Mouse (Mus musculus) T-cell, adult 2 months (primary cell): ENCODE data around the gene Gripap1.

Experiments used
- DNase-seq: peaks from one replicate; pipeline ENCODE4 v3.0.0; 2022; ENCODE audit warnings: low spot score

The Gripap1 gene

GRCm38 (mm10) chrX:7789542-7790136 lies at the start of gene Gripap1:
Gripap1 (plus strand) TSS chrX:7789765.
- peak; percentile 81 for DNase-seq

DNA sequence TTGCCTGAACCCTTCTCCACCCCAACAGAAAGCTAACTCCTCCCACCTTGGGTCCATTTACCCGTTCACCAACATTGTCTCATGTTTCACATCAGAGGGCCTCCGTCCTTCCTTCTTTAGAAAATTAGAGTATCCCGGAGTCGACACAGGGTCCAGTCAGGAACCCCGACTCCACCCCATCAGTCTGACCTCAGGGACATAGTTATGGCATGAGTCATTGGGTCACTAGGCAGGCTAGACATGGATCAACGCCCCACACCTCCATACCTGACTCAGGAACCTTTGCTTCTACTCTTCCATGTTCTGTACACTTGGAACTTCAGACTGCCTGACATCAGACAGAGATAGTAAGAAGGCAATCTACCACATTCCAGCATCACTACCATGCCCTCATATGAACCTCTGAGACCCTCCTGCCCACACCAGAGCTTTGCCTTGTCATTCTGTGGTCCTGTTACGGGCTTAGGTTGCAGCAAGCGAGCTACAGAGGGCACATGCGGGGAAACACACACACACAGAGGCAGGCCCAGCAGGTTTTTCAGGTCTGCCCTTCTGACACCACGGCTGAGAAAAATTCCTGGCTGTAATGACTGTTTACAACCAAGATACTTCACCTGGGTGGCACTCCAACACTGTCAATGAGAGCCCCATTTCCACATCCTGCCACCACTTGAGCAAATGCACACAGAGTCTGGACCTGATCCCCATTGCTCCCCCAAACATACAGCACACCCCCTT lies 49.3 kb upstream of the Gripap1 start:
- no peak for DNase-seq

DNA sequence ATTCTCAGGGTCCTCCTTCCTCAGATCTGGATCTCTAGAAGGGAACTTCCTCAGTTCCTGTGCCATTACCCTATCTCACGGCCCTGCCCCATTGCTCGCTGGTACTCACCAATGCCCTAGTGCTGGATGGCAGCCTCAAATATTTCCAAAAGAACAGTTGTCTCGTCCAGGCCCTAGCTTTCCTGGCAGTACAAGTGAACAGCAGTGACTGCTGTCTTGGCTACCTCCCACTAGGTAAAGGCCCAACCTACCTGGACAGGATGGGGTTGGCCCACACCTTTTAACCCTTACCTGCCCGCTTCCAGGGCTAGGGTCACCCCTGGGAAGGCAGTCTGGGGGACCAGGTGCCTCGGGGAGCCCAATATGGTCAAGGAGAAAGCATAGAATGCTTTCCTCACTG lies 48.5 kb upstream of the Gripap1 start:
- DNase-seq = no peak

- no peak for DNase-seq
Measured at GRCm38 (mm10) chrX:7743470-7743869, 46.1 kb upstream of the Gripap1 start.

GRCm38 (mm10) chrX:7744940-7745339 lies 44.6 kb upstream of the Gripap1 start:
- DNase-seq = no peak

GRCm38 (mm10) chrX:7745429-7745828 lies 44.1 kb upstream of the Gripap1 start:
- no peak for DNase-seq

DNA sequence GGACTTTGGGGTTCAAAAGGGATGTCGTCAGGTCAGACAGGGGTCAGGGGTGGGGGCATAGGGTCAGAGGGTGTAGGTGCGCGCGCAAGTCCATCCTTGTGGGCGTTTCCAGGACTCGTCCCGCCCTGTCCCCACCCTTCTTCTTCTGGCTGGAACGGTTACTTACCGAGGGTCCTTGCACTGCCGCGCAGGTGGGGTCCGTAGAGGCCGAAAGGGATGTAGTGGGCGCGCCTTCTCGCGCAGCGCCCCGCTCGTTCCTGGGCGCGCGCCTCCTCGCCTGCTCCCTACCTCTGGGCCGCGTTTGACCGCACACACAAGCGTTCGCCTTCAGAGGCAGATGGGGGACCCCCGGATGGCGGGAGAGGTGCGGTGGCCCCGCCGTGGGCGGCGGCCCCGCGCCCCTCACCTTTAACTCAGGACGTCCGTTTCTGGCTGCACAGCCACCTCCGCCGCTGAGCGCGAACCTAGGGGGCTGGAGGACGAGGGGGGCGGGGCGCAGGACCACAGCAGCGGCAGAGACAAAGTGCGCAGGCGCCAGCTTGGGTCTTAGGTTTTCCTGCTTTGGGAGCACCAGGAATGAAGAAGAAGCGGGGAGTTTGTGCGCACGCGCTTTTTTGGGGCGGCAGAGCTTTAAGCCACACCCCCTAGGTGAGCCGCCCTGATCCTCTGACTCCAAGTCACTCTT lies 39.0 kb upstream of the Gripap1 start, which contains the start of gene Ccdc120:
Gene Ccdc120 (minus strand): TSS at position 474 of the 685 bp plus-strand sequence.
- no peak for DNase-seq

DNA sequence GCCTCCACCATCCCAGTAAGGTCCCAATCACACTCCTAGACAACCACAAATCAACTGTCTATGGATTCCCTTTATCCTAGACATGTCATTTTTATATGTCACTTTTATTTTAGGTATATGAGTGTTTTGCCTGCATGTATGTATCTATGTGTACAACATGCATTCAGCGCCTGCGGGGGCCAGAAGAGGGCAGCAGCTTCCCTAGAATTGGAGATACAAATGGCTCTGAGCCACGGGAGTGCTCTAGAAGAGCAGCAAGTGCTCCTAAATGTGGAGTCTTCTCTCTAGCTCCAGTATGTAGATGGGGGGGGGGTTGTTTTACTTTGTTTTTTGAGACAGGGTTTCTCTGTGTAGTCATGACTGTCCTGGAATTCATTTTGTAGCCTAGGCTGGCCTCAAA lies 35.9 kb upstream of the Gripap1 start:
- DNase-seq = peak; percentile 46

- DNase-seq = peak; percentile 92
Measured at GRCm38 (mm10) chrX:7762137-7762920, 27.2 kb upstream of the Gripap1 start, which contains the start of gene Tfe3. Tfe3 (plus strand) TSS chrX:7762560.

- no peak for DNase-seq
Measured at GRCm38 (mm10) chrX:7762921-7763197, 26.7 kb upstream of the Gripap1 start.

- DNase-seq = no peak
Measured at GRCm38 (mm10) chrX:7763631-7764393, 25.8 kb upstream of the Gripap1 start.

DNA sequence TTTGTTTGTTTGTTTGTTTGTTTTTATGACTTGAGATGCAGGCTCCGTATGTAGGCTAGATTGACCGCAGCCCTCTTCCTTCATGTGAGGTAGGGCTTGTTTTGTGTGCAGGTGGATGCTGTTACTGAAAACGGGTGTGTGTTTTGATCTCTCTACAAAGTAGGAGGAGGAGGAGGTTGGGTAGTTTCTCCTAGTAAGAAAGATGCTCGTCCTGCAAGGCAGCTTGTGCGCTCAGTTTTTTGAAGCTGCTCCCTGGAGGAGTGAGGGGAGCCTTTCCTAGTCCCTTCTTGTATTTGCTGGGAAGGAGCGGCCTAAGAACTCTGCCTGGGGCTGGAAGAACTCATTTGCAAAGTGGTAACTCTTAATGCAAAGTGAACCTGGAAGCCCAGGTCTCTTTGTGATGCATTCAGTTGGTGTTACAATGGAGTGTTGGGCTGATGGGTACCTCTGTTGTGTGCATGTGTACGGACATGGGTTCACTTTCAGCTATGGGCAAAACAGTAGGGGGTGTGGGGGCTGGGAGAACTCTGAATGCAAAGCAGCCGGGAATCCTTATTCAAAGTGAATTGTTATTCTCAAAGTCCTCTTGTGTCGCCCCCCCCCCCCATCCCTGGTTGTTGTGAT lies 24.8 kb upstream of the Gripap1 start:
- no peak for DNase-seq

DNA sequence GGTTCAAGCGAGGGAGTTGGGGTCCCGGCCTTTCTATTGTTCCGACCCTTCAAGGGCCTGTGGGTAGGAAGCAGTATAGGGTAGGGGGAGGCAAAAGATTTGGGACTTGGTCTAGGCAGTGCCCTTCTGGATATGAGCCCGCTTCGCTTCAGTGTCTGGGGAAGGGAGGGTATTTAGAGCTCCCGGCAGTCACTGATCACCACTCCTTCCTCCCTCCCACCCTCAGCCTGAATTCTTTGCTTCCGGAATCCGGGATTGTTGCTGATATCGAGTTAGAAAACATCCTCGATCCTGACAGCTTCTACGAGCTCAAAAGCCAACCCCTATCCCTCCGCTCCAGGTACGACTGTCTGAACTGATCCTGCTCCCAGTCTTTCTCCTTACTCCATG lies 24.3 kb upstream of the Gripap1 start:
- no peak for DNase-seq

GRCm38 (mm10) chrX:7765764-7766163 lies 23.8 kb upstream of the Gripap1 start:
- DNase-seq = no peak

DNA sequence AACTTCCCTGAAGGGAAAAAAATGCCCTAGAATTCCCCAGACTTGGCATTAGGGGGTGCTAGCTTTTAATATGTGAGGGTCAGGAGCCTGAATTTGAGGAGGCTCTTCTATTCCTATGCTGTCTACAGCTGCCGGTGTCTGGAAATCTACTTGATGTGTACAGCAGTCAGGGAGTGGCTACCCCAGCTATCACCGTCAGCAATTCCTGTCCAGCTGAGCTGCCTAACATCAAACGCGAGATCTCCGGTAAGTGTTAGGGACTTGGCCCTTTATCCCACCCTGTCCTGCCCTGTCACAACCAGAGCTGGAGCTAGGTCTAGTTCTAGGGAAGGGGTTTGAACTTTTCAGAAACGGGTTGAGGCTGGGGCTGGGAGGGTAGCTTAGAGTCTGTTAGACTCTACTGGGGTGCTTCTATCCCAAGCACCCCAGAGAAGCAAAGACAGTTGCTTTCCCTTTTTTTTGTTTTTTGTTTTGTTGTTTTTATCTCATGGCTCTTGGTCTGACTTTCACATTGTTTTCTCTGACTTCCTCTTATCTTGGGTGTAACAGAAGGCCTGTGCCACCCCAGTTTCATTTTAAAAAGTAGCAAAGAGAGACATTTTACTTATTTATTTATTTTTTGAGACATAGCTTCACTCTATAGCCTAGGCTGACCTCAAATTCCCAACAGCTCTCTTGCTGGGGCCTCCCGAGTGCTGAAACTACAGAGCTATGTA lies 20.1 kb upstream of the Gripap1 start:
- DNase-seq = no peak

- DNase-seq = peak; percentile 18
Measured at GRCm38 (mm10) chrX:7772766-7773165, 16.8 kb upstream of the Gripap1 start.

DNA sequence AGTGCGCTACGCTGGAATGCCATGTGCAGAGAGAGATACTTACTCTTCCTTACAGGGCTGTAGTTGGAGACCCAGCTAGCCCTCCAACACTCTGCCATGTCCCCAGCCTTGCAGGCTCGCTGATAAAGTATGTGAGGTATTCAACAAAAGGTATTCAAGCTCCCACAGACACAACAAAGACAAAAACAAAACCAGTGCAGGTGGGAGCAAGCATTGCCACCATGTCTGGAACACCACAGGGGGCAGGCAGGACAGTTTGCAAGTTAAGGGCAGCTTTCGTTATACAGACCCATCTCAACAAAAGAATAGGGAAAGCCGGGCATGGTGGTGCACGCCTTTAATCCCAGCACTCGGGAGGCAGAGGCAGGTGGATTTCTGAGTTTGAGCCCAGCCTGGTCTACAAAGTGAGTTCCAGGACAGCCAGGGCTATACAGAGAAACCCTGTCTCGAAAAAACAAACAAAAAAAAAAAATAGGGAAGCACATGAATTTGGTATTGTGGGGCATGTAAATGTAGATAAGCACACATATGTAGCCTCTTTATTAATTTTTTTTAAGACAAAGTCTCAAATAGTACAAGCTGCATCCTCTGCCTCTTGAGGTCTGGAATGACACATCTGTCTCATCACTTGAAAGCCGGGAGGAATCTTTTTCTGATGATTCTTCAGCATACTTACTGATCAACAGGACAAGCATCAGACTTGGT lies 13.9 kb upstream of the Gripap1 start:
- DNase-seq = no peak

DNA sequence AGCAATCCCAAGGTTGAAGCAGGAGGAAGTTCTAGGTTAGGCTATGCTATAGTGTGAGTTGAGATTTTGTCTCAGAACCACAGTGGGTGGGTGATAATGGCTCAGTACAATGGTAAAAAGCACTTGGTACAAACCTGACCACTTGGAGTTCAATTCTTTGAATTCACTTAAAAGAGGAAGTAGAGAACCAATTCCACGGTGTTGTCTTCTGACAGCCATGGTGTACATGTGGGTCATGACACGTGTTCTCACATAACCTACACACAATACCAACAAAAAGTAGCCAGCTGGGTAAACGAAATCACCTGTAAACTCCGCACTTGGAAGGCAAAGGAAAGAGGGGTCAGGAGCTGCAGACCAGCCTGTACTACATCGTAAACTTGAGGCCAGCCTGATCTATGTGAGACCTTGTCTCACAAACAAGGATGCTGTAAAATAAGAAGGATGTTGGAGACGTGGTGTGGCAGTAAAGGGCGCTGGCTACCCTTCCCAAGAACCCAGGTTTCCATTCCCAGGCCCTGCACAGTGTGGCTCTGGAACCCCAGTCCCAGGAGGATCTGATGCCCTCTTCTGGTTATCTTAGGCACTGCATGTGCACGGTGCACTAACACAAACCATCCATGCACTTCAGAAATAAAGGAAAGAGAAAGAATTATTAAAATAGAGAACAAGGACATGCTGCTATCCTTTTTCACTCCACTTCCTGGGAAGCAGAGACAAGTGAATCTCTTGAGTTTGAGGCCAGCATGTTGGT lies 13.1 kb upstream of the Gripap1 start:
- DNase-seq = peak; percentile 24
